Mouse (Mus musculus) kidney, embryonic 16.5 days (tissue): ENCODE results near the gene Fat3. TPM values are rescaled to one million over a fixed set of nuclear protein-coding genes. Genes with fewer than 3 reads are reported as not detected.

Experiments
- ATAC-seq: fragments of 200-750 bp; cut with Nextera tagmentation; 2 replicates; pipeline ENCODE4 v1.8.0; 2017; ENCODE audit warnings: moderate TSS enrichment; ENCODE audit not compliant: low FRiP score, low TSS enrichment
- H3K27ac ChIP-seq: fragments of 300-500 bp; sonication (generic); 2 replicates; pipeline ENCODE4 v1.5.1; 2014; ENCODE audit warnings: low read length
- H3K27me3 ChIP-seq: fragments of 300-500 bp; sonication (generic); 2 replicates; pipeline ENCODE4 v1.6.1; 2014; ENCODE audit warnings: low read length, control low read depth, mixed read lengths; ENCODE audit not compliant: insufficient read depth
- H3K36me3 ChIP-seq: fragments of 300-500 bp; sonication (generic); 2 replicates; pipeline ENCODE4 v1.6.1; 2014; ENCODE audit warnings: low read length, control low read depth, mixed read lengths; ENCODE audit not compliant: insufficient read depth
- H3K4me1 ChIP-seq: fragments of 300-500 bp; sonication (generic); 2 replicates; pipeline ENCODE4 v1.6.1; 2014; ENCODE audit warnings: low read length, control low read depth, mixed read lengths; ENCODE audit not compliant: insufficient read depth
- H3K4me2 ChIP-seq: fragments of 300-500 bp; sonication (generic); replicated peaks from 2 replicates; pipeline ENCODE4 v1.6.1; 2014; ENCODE audit warnings: low read depth, low read length
- H3K4me3 ChIP-seq: fragments of 300-500 bp; sonication (generic); 2 replicates; pipeline ENCODE4 v1.5.1; 2014; ENCODE audit warnings: mild to moderate bottlenecking, low read length
- H3K9ac ChIP-seq: fragments of 300-500 bp; sonication (generic); replicated peaks from 2 replicates; pipeline ENCODE4 v1.6.1; 2014; ENCODE audit warnings: low read length
- H3K9me3 ChIP-seq: fragments of 300-500 bp; sonication (generic); 2 replicates; pipeline ENCODE4 v1.6.1; 2016; ENCODE audit warnings: low read length, control low read depth
- WGBS: fragments of 180-500 bp; shearing (Covaris S2); extraction: QIAGEN DNeasy Blood & Tissue Kit; methylation state at CpG from one replicate; pipeline ENCODE4 v1.1.7; 2014; 5-methylcytosine and 5-hydroxymethylcytosine counted together
- polyA plus RNA-seq: library from polyadenylated mRNA; unstranded; fragments of >200 nt; fragmentation: Nextera tagmentation; extraction: Ambion mirVana; gene quantifications from 2 replicates; pipeline ENCODE4 v1.2.1, GENCODE M21; 2015

The Fat3 gene
- polyA plus RNA-seq, 1 experiment from 2014 or later: 3.3 TPM

- Histone ChIP-seq H3K9me3 (no peaks in the 10 kb centered on the region), H3K27me3 (no peaks in the 10 kb centered on the region), H3K4me2 (no peak overlapping the region), H3K4me1 (no peaks in the 10 kb centered on the region), H3K9ac (no peak overlapping the region), H3K27ac (no peak overlapping the region), H3K4me3 (no peak overlapping the region), H3K36me3 (no peaks in the 10 kb centered on the region)
- ATAC-seq: no peak
- 33% methylated on average over 5 of the region's 5 CpGs for WGBS
Observed at GRCm38 (mm10) chr9:16361811-16362210, 139.3 kb downstream of the Fat3 start.

GRCm38 (mm10) chr9:16356636-16357035, 144.4 kb downstream of the Fat3 start:
- H3K9ac ChIP-seq: no peak overlapping the region
- no peaks in the 10 kb centered on the region for H3K4me1 ChIP-seq
- no peaks in the 10 kb centered on the region for H3K36me3 ChIP-seq
- no peaks in the 10 kb centered on the region for H3K27me3 ChIP-seq
- no peak overlapping the region for H3K4me3 ChIP-seq
- ATAC-seq: no peak
- no peak overlapping the region for H3K4me2 ChIP-seq
- no peaks in the 10 kb centered on the region for H3K9me3 ChIP-seq
- WGBS: 77% methylated on average over 4 of the region's 4 CpGs
- H3K27ac ChIP-seq: no peak overlapping the region

- ATAC-seq: no peak
- H3K4me2 ChIP-seq: no peak overlapping the region
- WGBS: 10% methylated on average over 1 of the region's 1 CpGs
- no peak overlapping the region for H3K4me3 ChIP-seq
- H3K27ac ChIP-seq: no peak overlapping the region
- H3K4me1 ChIP-seq: no peaks in the 10 kb centered on the region
- no peaks in the 10 kb centered on the region for H3K9me3 ChIP-seq
- H3K9ac ChIP-seq: no peak overlapping the region
- no peaks in the 10 kb centered on the region for H3K27me3 ChIP-seq
- H3K36me3 ChIP-seq: no peaks in the 10 kb centered on the region
Observed at GRCm38 (mm10) chr9:16354906-16355305, 146.2 kb downstream of the Fat3 start.

GRCm38 (mm10) chr9:16353049-16353724, 147.9 kb downstream of the Fat3 start:
- Histone ChIP-seq H3K9ac (no peak overlapping the region), H3K9me3 (no peaks in the 10 kb centered on the region), H3K36me3 (no peaks in the 10 kb centered on the region), H3K27ac (no peak overlapping the region), H3K4me3 (no peak overlapping the region), H3K4me2 (no peak overlapping the region), H3K4me1 (no peaks in the 10 kb centered on the region), H3K27me3 (no peaks in the 10 kb centered on the region)
- ATAC-seq: no peak
- WGBS: 43% methylated on average over 4 of the region's 4 CpGs

GRCm38 (mm10) chr9:16352486-16353048, 148.5 kb downstream of the Fat3 start:
- 64% methylated on average over 3 of the region's 4 CpGs for WGBS
- H3K36me3 ChIP-seq: no peaks in the 10 kb centered on the region

GRCm38 (mm10) chr9:16344902-16345855, 155.9 kb downstream of the Fat3 start:
- no peak overlapping the region for H3K9ac ChIP-seq
- H3K9me3 ChIP-seq: no peaks in the 10 kb centered on the region
- no peak overlapping the region for H3K4me2 ChIP-seq
- H3K27ac ChIP-seq: no peak overlapping the region
- WGBS: 75% methylated on average over 11 of the region's 11 CpGs
- H3K4me1 ChIP-seq: no peaks in the 10 kb centered on the region
- no peaks in the 10 kb centered on the region for H3K27me3 ChIP-seq
- no peaks in the 10 kb centered on the region for H3K36me3 ChIP-seq
- no peak overlapping the region for H3K4me3 ChIP-seq
- ATAC-seq: no peak

More at GRCm38 (mm10) chr9:16352486-16353048, 148.5 kb downstream of the Fat3 start:
- Histone ChIP-seq H3K4me2 (no peak overlapping the region), H3K4me3 (no peak overlapping the region), H3K27me3 (no peaks in the 10 kb centered on the region), H3K27ac (no peak overlapping the region), H3K9me3 (no peaks in the 10 kb centered on the region), H3K9ac (no peak overlapping the region), H3K4me1 (no peaks in the 10 kb centered on the region)
- no peak for ATAC-seq

- ATAC-seq: no peak
- H3K4me3 ChIP-seq: no peak overlapping the region
- no peaks in the 10 kb centered on the region for H3K4me1 ChIP-seq
- 79% methylated on average over 2 of the region's 2 CpGs for WGBS
- H3K27ac ChIP-seq: no peak overlapping the region
- no peak overlapping the region for H3K4me2 ChIP-seq
- H3K9ac ChIP-seq: no peak overlapping the region
- H3K9me3 ChIP-seq: no peaks in the 10 kb centered on the region
- no peaks in the 10 kb centered on the region for H3K36me3 ChIP-seq
- no peaks in the 10 kb centered on the region for H3K27me3 ChIP-seq
Observed at GRCm38 (mm10) chr9:16343191-16343590, 157.9 kb downstream of the Fat3 start.

GRCm38 (mm10) chr9:16342577-16342976, 158.5 kb downstream of the Fat3 start:
- ATAC-seq: no peak
- H3K9ac ChIP-seq: no peak overlapping the region
- no peaks in the 10 kb centered on the region for H3K9me3 ChIP-seq
- no peaks in the 10 kb centered on the region for H3K36me3 ChIP-seq
- H3K4me1 ChIP-seq: no peaks in the 10 kb centered on the region
- WGBS: 88% methylated on average over 8 of the region's 8 CpGs
- no peaks in the 10 kb centered on the region for H3K27me3 ChIP-seq
- no peak overlapping the region for H3K27ac ChIP-seq
- no peak overlapping the region for H3K4me2 ChIP-seq
- H3K4me3 ChIP-seq: no peak overlapping the region

GRCm38 (mm10) chr9:16330290-16330984, 170.6 kb downstream of the Fat3 start:
- Histone ChIP-seq H3K36me3 (no peaks in the 10 kb centered on the region), H3K4me2 (no peak overlapping the region), H3K9ac (no peak overlapping the region), H3K4me1 (no peaks in the 10 kb centered on the region), H3K9me3 (no peaks in the 10 kb centered on the region), H3K4me3 (no peak overlapping the region), H3K27ac (no peak overlapping the region), H3K27me3 (no peaks in the 10 kb centered on the region)
- 30% methylated on average over 3 of the region's 3 CpGs for WGBS
- no peak for ATAC-seq
